Mouse (Mus musculus): ENCODE results near the gene Ccdc155. TPM values are rescaled to one million over a fixed set of nuclear protein-coding genes. Genes with fewer than 3 reads are reported as not detected.
A peak's percentile ranks its signal among the peaks of the same experiment; 100 is the strongest.
"Not testable (repeated sequence)": the region's sequence is repeated elsewhere in the genome, so short reads cannot be mapped to it uniquely, and the experiment has no call there.

Ccdc155 gene
- polyA plus RNA-seq, 1 experiment from 2014 or later: 0.53 TPM

- peaks cover 95% of the 10 kb centered on the region for H3K27me3 ChIP-seq
- no peaks in the 10 kb centered on the region for H3K36me3 ChIP-seq
- peak overlapping the region; percentile 36 for H3K4me3 ChIP-seq
- peaks cover 10% of the 10 kb centered on the region; the same call in 1 of the 2 replicates for H3K4me1 ChIP-seq
- WGBS: 19% methylated on average over 11 of the region's 11 CpGs
- H3K9me3 ChIP-seq: no peaks in the 10 kb centered on the region
- H3K27ac ChIP-seq: no peak overlapping the region
- H3K9ac ChIP-seq: peak overlapping the region; percentile 58
- no peak for ATAC-seq (ENCODE audit: insufficient number of reproducible peaks, insufficient read depth, low FRiP score, low TSS enrichment, low read depth)
- peak overlapping the region; percentile 61 for H3K4me2 ChIP-seq
These were observed 22.1 kb downstream of the Ccdc155 start for GRCm38 (mm10) chr7:45182606-45183005.

DNA sequence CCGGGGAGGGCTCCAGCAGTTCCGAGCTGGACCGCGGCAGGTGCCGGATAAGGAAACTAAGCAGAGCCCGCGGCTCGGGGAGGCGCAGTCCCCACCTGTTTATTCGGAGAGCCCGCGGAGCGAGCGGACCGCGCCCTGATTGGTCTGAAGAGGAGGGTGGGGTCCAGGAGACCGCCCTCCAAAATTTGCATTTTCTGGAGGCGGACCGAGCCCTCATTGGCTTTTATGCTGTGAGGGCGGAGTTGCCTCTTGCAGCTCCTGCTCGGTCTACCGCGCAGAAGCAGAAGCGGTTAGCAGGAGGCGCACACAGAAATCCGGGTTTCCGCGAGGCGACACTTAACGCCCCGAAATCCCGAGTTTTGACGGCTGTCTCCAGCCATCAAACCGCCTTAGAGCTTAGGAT lies 22.5 kb downstream of the Ccdc155 start:
- no peaks in the 10 kb centered on the region for H3K36me3 ChIP-seq
- peak overlapping the region; percentile 36 for H3K4me3 ChIP-seq
- no peaks in the 10 kb centered on the region for H3K9me3 ChIP-seq
- WGBS: under 1% methylated on average over 34 of the region's 34 CpGs
- peak overlapping the region; percentile 61 for H3K4me2 ChIP-seq
- no peak overlapping the region for H3K27ac ChIP-seq
- H3K4me1 ChIP-seq: peaks cover 10% of the 10 kb centered on the region; the same call in 1 of the 2 replicates
- peak overlapping the region; percentile 58 for H3K9ac ChIP-seq
- ATAC-seq (ENCODE audit: insufficient number of reproducible peaks, insufficient read depth, low FRiP score, low TSS enrichment, low read depth): peak; percentile 73
- peaks cover 99% of the 10 kb centered on the region for H3K27me3 ChIP-seq

DNA sequence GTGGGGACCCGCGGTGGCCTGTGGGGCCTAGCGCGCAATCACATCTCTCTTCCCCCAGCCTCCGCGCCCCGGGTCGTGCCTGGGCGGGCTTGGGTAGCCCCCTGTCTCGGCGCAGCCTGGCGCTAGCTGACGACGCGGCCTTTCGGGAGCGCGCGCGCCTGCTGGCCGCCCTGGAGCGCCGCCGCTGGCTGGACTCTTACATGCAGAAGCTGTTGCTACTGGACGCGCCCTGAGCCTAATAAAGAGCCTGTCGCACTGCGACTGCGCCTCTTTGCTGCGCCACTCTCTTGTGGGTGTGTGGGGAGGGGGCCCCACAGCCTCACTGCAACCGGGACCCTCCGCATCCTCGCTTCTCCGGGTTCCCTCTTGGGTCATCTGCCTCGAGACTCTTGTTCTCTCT lies 23.2 kb downstream of the Ccdc155 start:
- WGBS: 6% methylated on average over 35 of the region's 35 CpGs
- Histone ChIP-seq H3K9me3 (no peaks in the 10 kb centered on the region), H3K9ac (no peak overlapping the region), H3K4me1 (peaks cover 14% of the 10 kb centered on the region), H3K36me3 (no peaks in the 10 kb centered on the region), H3K27me3 (peaks cover 99% of the 10 kb centered on the region), H3K4me2 (0 out of 2 replicates have a peak overlapping the region, but pooled peaks have one; percentile 16), H3K4me3 (0 out of 2 replicates have a peak overlapping the region, but pooled peaks have one; percentile 13), H3K27ac (no peak overlapping the region)
- ATAC-seq (ENCODE audit: insufficient number of reproducible peaks, insufficient read depth, low FRiP score, low TSS enrichment, low read depth): no peak

DNA sequence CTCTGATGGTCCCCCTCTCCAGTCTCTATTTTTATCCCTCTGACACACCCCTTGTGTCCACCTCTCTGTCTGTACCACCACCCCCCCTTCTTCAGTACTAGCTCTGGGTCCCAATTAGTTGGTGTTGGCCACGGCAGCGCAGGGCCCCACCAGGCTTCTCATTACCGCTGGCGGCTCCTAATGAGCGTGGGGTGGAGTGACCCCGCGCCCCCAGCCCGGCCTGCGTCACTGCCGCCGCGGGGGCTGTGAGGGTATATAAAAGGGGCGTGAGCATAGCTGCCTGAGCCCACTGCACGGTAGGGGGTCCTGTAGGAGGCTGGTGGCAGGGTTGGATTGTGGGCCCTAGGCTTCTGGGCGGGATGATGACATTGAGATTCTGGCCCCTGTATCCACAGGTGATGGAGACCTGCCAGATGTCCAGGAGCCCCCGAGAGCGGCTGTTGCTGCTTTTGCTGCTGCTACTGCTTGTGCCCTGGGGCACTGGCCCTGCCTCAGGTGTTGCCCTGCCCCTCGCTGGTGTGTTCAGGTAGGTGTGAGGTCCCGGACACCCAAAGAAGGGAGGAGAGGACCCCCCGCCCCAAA lies 23.7 kb downstream of the Ccdc155 start, which contains the start of gene Pth2:
Gene Pth2, plus strand, starts transcription at position 100 of the 582 bp plus-strand sequence.
- Histone ChIP-seq H3K9me3 (no peaks in the 10 kb centered on the region), H3K4me1 (peaks cover 20% of the 10 kb centered on the region), H3K27ac (no peak within 1 kb of the TSS), H3K27me3 (peaks cover 100% of the 10 kb centered on the region), H3K4me3 (0 out of 2 replicates have a peak within 1 kb of the TSS, but pooled peaks have one; percentile 13), H3K36me3 (no peaks in the 10 kb centered on the region), H3K4me2 (0 out of 2 replicates have a peak within 1 kb of the TSS, but pooled peaks have one; percentile 16), H3K9ac (no peak within 1 kb of the TSS)
- WGBS: 13% methylated on average over 20 of the region's 20 CpGs
- ATAC-seq (ENCODE audit: insufficient number of reproducible peaks, insufficient read depth, low FRiP score, low TSS enrichment, low read depth): no peak

- Histone ChIP-seq H3K27me3 (peaks cover 100% of the 10 kb centered on the region), H3K9me3 (no peaks in the 10 kb centered on the region), H3K4me1 (peaks cover 30% of the 10 kb centered on the region), H3K27ac (no peak within 1 kb of the TSS), H3K4me2 (no peak within 1 kb of the TSS), H3K9ac (no peak within 1 kb of the TSS), H3K4me3 (peak within 1 kb of the TSS; percentile 3; the same call in 1 of the 2 replicates), H3K36me3 (no peaks in the 10 kb centered on the region)
- no peak for ATAC-seq (ENCODE audit: insufficient number of reproducible peaks, insufficient read depth, low FRiP score, low TSS enrichment, low read depth)
- 22% methylated on average over 7 of the region's 7 CpGs for WGBS
These were observed 25.2 kb downstream of the Ccdc155 start, which contains the start of gene Gfy for GRCm38 (mm10) chr7:45179469-45179868. Gfy (minus strand) TSS chr7:45179569.

DNA sequence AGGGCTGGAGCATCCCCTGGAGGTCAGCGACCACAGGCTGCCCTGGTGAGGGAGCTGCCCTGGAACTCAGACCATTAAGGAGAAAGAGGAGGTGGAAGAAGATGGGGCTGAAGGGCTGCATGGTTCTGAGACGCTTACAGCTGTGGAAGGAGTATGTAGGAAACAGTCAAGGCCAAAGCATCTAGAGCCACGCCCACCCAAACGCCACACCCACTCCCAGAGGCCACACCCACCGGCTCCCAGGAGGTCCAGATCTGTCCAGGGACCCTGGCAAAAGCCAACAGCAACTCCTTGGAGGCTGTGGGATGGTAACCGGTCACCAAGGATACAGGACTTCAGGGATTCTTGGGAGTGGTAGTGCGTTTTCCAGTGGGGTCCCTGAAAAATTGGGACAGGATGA lies 26.1 kb downstream of the Ccdc155 start:
- H3K27ac ChIP-seq: no peak overlapping the region
- H3K36me3 ChIP-seq: no peaks in the 10 kb centered on the region
- peaks cover 31% of the 10 kb centered on the region for H3K4me1 ChIP-seq
- H3K4me3 ChIP-seq: peak overlapping the region; percentile 3; the same call in 1 of the 2 replicates
- no peak overlapping the region for H3K4me2 ChIP-seq
- no peak overlapping the region for H3K9ac ChIP-seq
- no peaks in the 10 kb centered on the region for H3K9me3 ChIP-seq
- H3K27me3 ChIP-seq: peaks cover 99% of the 10 kb centered on the region
- no peak for ATAC-seq (ENCODE audit: insufficient number of reproducible peaks, insufficient read depth, low FRiP score, low TSS enrichment, low read depth)
- WGBS: 24% methylated on average over 7 of the region's 7 CpGs

GRCm38 (mm10) chr7:45176356-45176755 lies 28.3 kb downstream of the Ccdc155 start:
- Histone ChIP-seq H3K27ac (no peak overlapping the region), H3K36me3 (no peaks in the 10 kb centered on the region), H3K4me2 (peak overlapping the region; percentile 52), H3K4me3 (peak overlapping the region; percentile 33), H3K9ac (peak overlapping the region; percentile 55), H3K4me1 (peaks cover 24% of the 10 kb centered on the region), H3K9me3 (no peaks in the 10 kb centered on the region), H3K27me3 (peaks cover 97% of the 10 kb centered on the region)
- WGBS: 4% methylated on average over 28 of the region's 31 CpGs
- ATAC-seq (ENCODE audit: insufficient number of reproducible peaks, insufficient read depth, low FRiP score, low TSS enrichment, low read depth): no peak

DNA sequence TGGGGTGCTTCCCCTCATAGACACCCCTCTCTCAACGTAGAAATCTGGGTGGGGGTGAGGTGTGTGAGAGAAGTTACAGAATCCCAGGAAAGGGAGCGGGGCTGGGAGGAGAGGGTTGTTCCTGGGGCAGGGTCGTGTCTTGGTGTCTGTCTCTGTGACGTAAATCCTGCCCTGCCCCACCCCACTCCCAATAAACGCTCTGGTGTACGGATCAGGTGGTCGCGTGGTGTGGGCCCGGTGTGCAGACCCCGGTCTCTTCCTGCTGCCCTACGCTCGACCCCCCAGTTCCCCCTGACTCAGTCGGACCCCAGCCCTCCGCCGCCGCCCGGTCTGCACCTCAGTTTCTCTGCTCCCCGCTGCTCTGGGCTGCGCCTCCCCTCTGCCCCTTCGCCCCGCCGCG lies 28.8 kb downstream of the Ccdc155 start:
- Histone ChIP-seq H3K9me3 (no peaks in the 10 kb centered on the region), H3K4me2 (peak overlapping the region; percentile 52), H3K4me3 (peak overlapping the region; percentile 33), H3K36me3 (no peaks in the 10 kb centered on the region), H3K27ac (no peak overlapping the region), H3K4me1 (peaks cover 21% of the 10 kb centered on the region), H3K9ac (peak overlapping the region; percentile 55; the same call in 1 of the 2 replicates), H3K27me3 (peaks cover 96% of the 10 kb centered on the region)
- 2% methylated on average over 23 of the region's 23 CpGs for WGBS
- no peak for ATAC-seq (ENCODE audit: insufficient number of reproducible peaks, insufficient read depth, low FRiP score, low TSS enrichment, low read depth)

DNA sequence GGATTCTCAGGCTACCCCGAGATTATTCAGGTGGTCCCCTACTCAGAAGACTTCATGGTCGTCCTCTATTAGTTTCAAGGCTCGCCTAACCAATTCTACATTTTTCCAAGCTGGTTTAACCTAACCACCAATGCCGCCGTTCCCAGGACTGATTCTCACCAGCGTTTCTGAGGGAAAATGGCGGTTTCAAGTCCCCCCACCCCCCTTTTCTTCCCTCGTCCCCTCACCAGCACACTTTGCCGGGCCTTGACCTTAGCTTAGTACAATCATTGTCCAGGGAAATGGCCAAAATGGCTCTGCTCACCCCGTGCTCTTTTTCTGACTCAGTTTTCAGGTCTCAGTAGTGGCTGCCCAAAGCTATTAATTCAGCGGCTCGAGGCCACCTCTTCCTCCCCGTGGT lies 29.3 kb downstream of the Ccdc155 start:
- H3K4me2 ChIP-seq: peak overlapping the region; percentile 52
- no peak overlapping the region for H3K9ac ChIP-seq
- WGBS: 2% methylated on average over 13 of the region's 13 CpGs
- no peaks in the 10 kb centered on the region for H3K36me3 ChIP-seq
- peak overlapping the region; percentile 33; the same call in 1 of the 2 replicates for H3K4me3 ChIP-seq
- no peak overlapping the region for H3K27ac ChIP-seq
- H3K4me1 ChIP-seq: peaks cover 21% of the 10 kb centered on the region
- no peak for ATAC-seq (ENCODE audit: insufficient number of reproducible peaks, insufficient read depth, low FRiP score, low TSS enrichment, low read depth)
- H3K27me3 ChIP-seq: peaks cover 96% of the 10 kb centered on the region
- H3K9me3 ChIP-seq: peaks cover 1% of the 10 kb centered on the region; the same call in 1 of the 2 replicates

DNA sequence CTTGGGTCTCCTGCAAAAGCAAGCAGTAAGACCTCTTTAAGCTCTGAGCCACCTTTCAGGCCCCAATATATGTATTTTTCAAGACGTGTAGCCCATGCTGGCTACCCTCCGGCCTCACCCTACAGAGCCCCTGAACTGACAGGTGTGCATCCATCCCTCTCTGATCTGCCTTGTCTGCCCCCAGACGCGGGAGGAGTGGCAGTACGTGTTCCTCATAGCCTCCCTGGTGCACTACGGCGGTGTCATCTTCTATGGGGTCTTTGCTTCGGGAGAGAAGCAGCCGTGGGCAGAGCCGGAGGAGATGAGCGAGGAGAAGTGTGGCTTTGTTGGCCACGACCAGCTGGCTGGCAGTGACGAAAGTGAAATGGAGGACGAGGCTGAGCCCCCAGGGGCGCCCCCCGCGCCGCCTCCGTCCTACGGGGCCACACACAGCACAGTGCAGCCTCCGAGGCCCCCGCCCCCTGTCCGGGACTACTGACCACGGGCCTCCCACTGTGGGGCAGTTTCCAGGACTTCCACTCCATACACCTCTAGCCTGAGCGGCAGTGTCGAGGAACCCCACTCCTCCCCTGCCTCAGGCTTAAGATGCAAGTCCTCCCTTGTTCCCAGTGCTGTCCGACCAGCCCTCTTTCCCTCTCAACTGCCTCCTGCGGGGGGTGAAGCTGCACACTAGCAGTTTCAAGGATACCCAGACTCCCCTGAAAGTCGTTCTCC lies 30.0 kb downstream of the Ccdc155 start:
- ATAC-seq (ENCODE audit: insufficient number of reproducible peaks, insufficient read depth, low FRiP score, low TSS enrichment, low read depth): no peak
- peak overlapping the region; percentile 39 for H3K4me2 ChIP-seq
- peaks cover 96% of the 10 kb centered on the region for H3K27me3 ChIP-seq
- peak overlapping the region; percentile 21 for H3K4me3 ChIP-seq
- WGBS: 2% methylated on average over 29 of the region's 29 CpGs
- H3K27ac ChIP-seq: no peak overlapping the region
- peaks cover 21% of the 10 kb centered on the region for H3K4me1 ChIP-seq
- peaks cover 8% of the 10 kb centered on the region for H3K9me3 ChIP-seq
- H3K36me3 ChIP-seq: no peaks in the 10 kb centered on the region
- H3K9ac ChIP-seq: peak overlapping the region; percentile 51

- H3K9ac ChIP-seq; H3K36me3 ChIP-seq; H3K27ac ChIP-seq; ATAC-seq (ENCODE audit: insufficient number of reproducible peaks, insufficient read depth, low FRiP score, low TSS enrichment, low read depth); H3K4me3 ChIP-seq; H3K4me2 ChIP-seq: not testable (repeated sequence)
- 67% methylated on average over 1 of the region's 1 CpGs for whole genome bisulfite sequencing
- Histone ChIP-seq H3K4me1 (peaks cover 22% of the 10 kb centered on the region), H3K27me3 (peaks cover 96% of the 10 kb centered on the region), H3K9me3 (peaks cover 16% of the 10 kb centered on the region)
These were observed 30.9 kb downstream of the Ccdc155 start for GRCm38 (mm10) chr7:45173772-45174171.
